Mouse (Mus musculus) heart, postnatal 0 days (tissue): Measurements from ENCODE around the gene Lcp2.

Experiments used
- CTCF ChIP-seq: IDR thresholded peaks from 2 replicates; pipeline ENCODE4 v1.5.1; 2016; ENCODE audit warnings: antibody characterized with exemption, control low read depth, low read depth
- EP300 ChIP-seq: IDR thresholded peaks from 2 replicates; pipeline ENCODE4 v1.6.1; 2016; ENCODE audit warnings: antibody characterized with exemption, low read depth

DNA sequence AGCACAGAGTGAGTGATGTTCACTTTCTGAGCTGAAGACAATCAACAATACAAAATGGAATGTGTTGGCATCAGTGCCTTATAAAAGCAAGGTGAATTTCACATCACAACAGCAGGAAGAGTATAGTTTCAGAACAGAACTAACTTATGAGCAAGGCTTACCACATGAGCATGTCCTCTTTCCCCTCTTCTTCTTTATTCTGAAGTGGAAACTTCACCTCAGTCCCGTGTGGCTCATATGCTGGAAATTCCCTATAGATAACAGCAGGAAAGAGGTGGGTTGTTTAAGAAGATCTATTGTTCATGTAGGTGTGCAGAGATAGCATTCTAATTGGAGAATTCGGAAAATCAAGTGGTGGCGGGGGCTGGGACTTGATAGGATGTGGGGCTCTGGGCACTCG, 55.1 kb downstream of the Lcp2 start:
- TF ChIP-seq CTCF, result no peak
- no peak for TF ChIP-seq EP300
